Mouse (Mus musculus) liver, postnatal 0 days (tissue): Measurements from ENCODE around the gene Ankrd2. TPM values are rescaled to one million over a fixed set of nuclear protein-coding genes. Genes with fewer than 3 reads are reported as not detected.

Experiments
- ATAC-seq: fragments of 200-750 bp; cut with Nextera tagmentation; 2 replicates; pipeline ENCODE4 v1.8.0; 2017; ENCODE audit warnings: mild to moderate bottlenecking, moderate library complexity
- DNase-seq: peaks from one replicate; pipeline ENCODE4 v3.0.0-alpha.2; 2016
- H3K27ac ChIP-seq: fragments of 300-500 bp; sonication (generic); 2 replicates; pipeline ENCODE4 v1.5.1; 2014; ENCODE audit warnings: antibody characterized with exemption, moderate library complexity, mild to moderate bottlenecking, low read depth
- H3K27me3 ChIP-seq: fragments of 300-500 bp; sonication (generic); 2 replicates; pipeline ENCODE4 v1.6.1; 2014; ENCODE audit warnings: low read length, control low read depth, mixed read lengths; ENCODE audit not compliant: insufficient read depth
- H3K36me3 ChIP-seq: fragments of 300-500 bp; sonication (generic); replicated peaks from 2 replicates; pipeline ENCODE4 v1.6.1; 2014; ENCODE audit warnings: mild to moderate bottlenecking, control low read depth, low read length, moderate library complexity, mixed read lengths; ENCODE audit not compliant: insufficient read depth
- H3K4me1 ChIP-seq: fragments of 300-500 bp; sonication (generic); 2 replicates; pipeline ENCODE4 v1.6.1; 2014; ENCODE audit warnings: antibody characterized with exemption, mild to moderate bottlenecking, control low read depth; ENCODE audit not compliant: insufficient read depth
- H3K4me2 ChIP-seq: fragments of 300-500 bp; sonication (generic); 2 replicates; pipeline ENCODE4 v1.6.1; 2014; ENCODE audit warnings: low read depth, mild to moderate bottlenecking, low read length, moderate library complexity, mixed read lengths
- H3K4me3 ChIP-seq: fragments of 300-500 bp; sonication (generic); 2 replicates; pipeline ENCODE4 v1.5.1; 2014; ENCODE audit warnings: low read depth, low read length
- H3K9ac ChIP-seq: fragments of 300-500 bp; sonication (generic); replicated peaks from 2 replicates; pipeline ENCODE4 v1.6.1; 2014; ENCODE audit warnings: mild to moderate bottlenecking, moderate library complexity
- H3K9me3 ChIP-seq: fragments of 300-500 bp; sonication (generic); 2 replicates; pipeline ENCODE4 v1.6.1; 2016; ENCODE audit warnings: mild to moderate bottlenecking, control low read depth, low read length, mixed read lengths
- CTCF ChIP-seq: sonication (generic); IDR thresholded peaks from 2 replicates; pipeline ENCODE4 v1.5.1; 2016; ENCODE audit warnings: antibody characterized with exemption, low read depth
- EP300 ChIP-seq: IDR thresholded peaks from 2 replicates; pipeline ENCODE4 v1.6.1; 2016; ENCODE audit warnings: antibody characterized with exemption, low read depth, mild to moderate bottlenecking
- WGBS: fragments of 180-500 bp; shearing (Covaris S2); extraction: QIAGEN DNeasy Blood & Tissue Kit; methylation state at CpG from one replicate; pipeline ENCODE4 v1.1.7; 2014; ENCODE audit not compliant: insufficient replicate concordance; 5-methylcytosine and 5-hydroxymethylcytosine counted together
- polyA plus RNA-seq: library from polyadenylated mRNA; unstranded; fragments of >200 nt; fragmentation: Nextera tagmentation; extraction: Ambion mirVana; gene quantifications from 2 replicates; pipeline ENCODE4 v1.2.1, GENCODE M21; 2015

The Ankrd2 gene
- polyA plus RNA-seq, 1 experiment from 2014 or later = 0.22 TPM

GRCm38 (mm10) chr19:42033611-42034010, 2.2 kb upstream of the Ankrd2 start:
- Histone ChIP-seq H3K4me3 (no peak overlapping the region), H3K4me1 (no peaks in the 10 kb centered on the region; the same call in 1 of the 2 replicates), H3K27me3 (no peaks in the 10 kb centered on the region), H3K4me2 (no peak overlapping the region), H3K27ac (no peak overlapping the region), H3K9ac (no peak overlapping the region), H3K36me3 (peaks cover 11% of the 10 kb centered on the region; the same call in 1 of the 2 replicates), H3K9me3 (no peaks in the 10 kb centered on the region)
- 77% methylated on average over 14 of the region's 14 CpGs for WGBS
- DNase-seq (no peak), ATAC-seq (no peak)
- TF ChIP-seq EP300 = no peak
- TF ChIP-seq CTCF = no peak

- no peak for DNase-seq
- Histone ChIP-seq H3K9ac (no peak overlapping the region), H3K36me3 (peaks cover 11% of the 10 kb centered on the region; the same call in 1 of the 2 replicates), H3K4me3 (no peak overlapping the region), H3K27ac (no peak overlapping the region), H3K4me2 (no peak overlapping the region), H3K9me3 (no peaks in the 10 kb centered on the region), H3K4me1 (no peaks in the 10 kb centered on the region; the same call in 1 of the 2 replicates), H3K27me3 (no peaks in the 10 kb centered on the region)
- ATAC-seq = no peak
- TF ChIP-seq CTCF = no peak
- TF ChIP-seq EP300 = no peak
- 51% methylated on average over 9 of the region's 9 CpGs for WGBS
Measured at GRCm38 (mm10) chr19:42034146-42034775, 1.5 kb upstream of the Ankrd2 start.

- Histone ChIP-seq H3K9ac (no peak overlapping the region), H3K4me2 (no peak overlapping the region), H3K4me1 (no peaks in the 10 kb centered on the region; the same call in 1 of the 2 replicates), H3K27me3 (no peaks in the 10 kb centered on the region), H3K27ac (no peak overlapping the region), H3K4me3 (no peak overlapping the region), H3K9me3 (no peaks in the 10 kb centered on the region), H3K36me3 (peaks cover 11% of the 10 kb centered on the region; the same call in 1 of the 2 replicates)
- TF ChIP-seq CTCF (no peak), EP300 (no peak)
- ATAC-seq (no peak), DNase-seq (no peak)
- WGBS = 62% methylated on average over 10 of the region's 11 CpGs
Measured at GRCm38 (mm10) chr19:42034881-42035455, 832 bp upstream of the Ankrd2 start.

- Histone ChIP-seq H3K4me3 (no peak overlapping the region), H3K36me3 (peaks cover 11% of the 10 kb centered on the region; the same call in 1 of the 2 replicates), H3K9ac (no peak overlapping the region), H3K27ac (no peak overlapping the region), H3K4me1 (no peaks in the 10 kb centered on the region; the same call in 1 of the 2 replicates), H3K27me3 (no peaks in the 10 kb centered on the region), H3K4me2 (no peak overlapping the region), H3K9me3 (no peaks in the 10 kb centered on the region)
- ATAC-seq = no peak
- TF ChIP-seq CTCF (no peak), EP300 (no peak)
- WGBS = 86% methylated on average over 3 of the region's 3 CpGs
- no peak for DNase-seq
Measured at GRCm38 (mm10) chr19:42036357-42036756, 557 bp downstream of the Ankrd2 start.

GRCm38 (mm10) chr19:42037167-42037702, 1.4 kb downstream of the Ankrd2 start:
- 74% methylated on average over 11 of the region's 11 CpGs for WGBS
- no peaks in the 10 kb centered on the region for H3K9me3 ChIP-seq
- no peak for ATAC-seq
- no peaks in the 10 kb centered on the region for H3K27me3 ChIP-seq
- H3K4me2 ChIP-seq = no peak overlapping the region
- TF ChIP-seq CTCF (no peak), EP300 (no peak)
- H3K36me3 ChIP-seq = peaks cover 9% of the 10 kb centered on the region; the same call in 1 of the 2 replicates
- H3K9ac ChIP-seq = no peak overlapping the region
- H3K4me3 ChIP-seq = no peak overlapping the region
- no peaks in the 10 kb centered on the region; the same call in 1 of the 2 replicates for H3K4me1 ChIP-seq
- H3K27ac ChIP-seq = no peak overlapping the region
- DNase-seq = no peak

GRCm38 (mm10) chr19:42038310-42038709, 2.5 kb downstream of the Ankrd2 start:
- Histone ChIP-seq H3K4me1 (no peaks in the 10 kb centered on the region; the same call in 1 of the 2 replicates), H3K4me3 (no peak overlapping the region), H3K27me3 (no peaks in the 10 kb centered on the region), H3K4me2 (no peak overlapping the region), H3K9ac (no peak overlapping the region), H3K27ac (no peak overlapping the region), H3K9me3 (no peaks in the 10 kb centered on the region), H3K36me3 (peaks cover 7% of the 10 kb centered on the region; the same call in 1 of the 2 replicates)
- DNase-seq (no peak), ATAC-seq (no peak)
- TF ChIP-seq EP300 = no peak
- TF ChIP-seq CTCF = no peak
- WGBS = 88% methylated on average over 12 of the region's 12 CpGs
